Mouse (Mus musculus) stomach, postnatal 0 days (tissue): ENCODE results near the gene Plekhg3.

Experiments used
- CTCF ChIP-seq: IDR thresholded peaks from 2 replicates; pipeline ENCODE4 v1.5.1; 2016; ENCODE audit warnings: antibody characterized with exemption, low read depth, mild to moderate bottlenecking, moderate library complexity
- EP300 ChIP-seq: optimal IDR thresholded peaks from 2 replicates; pipeline ENCODE3; 2016; ENCODE audit warnings: antibody characterized with exemption

- TF ChIP-seq CTCF: no peak
- peak; percentile 58 for TF ChIP-seq EP300
Measured at GRCm38 (mm10) chr12:76493462-76493861, 37.2 kb upstream of the Plekhg3 start.
